In genomic region chr12:16006688-16007087, GRCm38 (mm10) we compare ENCODE assay signal across 11 mouse cellular contexts.
DNase-seq lines count a peak whose midpoint lies in the region; ATAC-seq and TF ChIP-seq lines count a peak whose summit lies in the region.
"Had no signal": no experiment of that assay in that cellular context is flagged by ENCODE, and none has a peak within 500 bp of the region (broad histone marks: within the 10 kb centered on the region; RNA-seq: fewer than 3 reads in every experiment).

No protein-coding gene starts in this region.

- no peak for TF ChIP-seq CTCF in embryonic fibroblast, embryonic 13.5 days (IDR thresholded peaks at IDR 0.05; ENCODE audit: borderline replicate concordance, insufficient read depth, low read length)
- TF ChIP-seq CTCF in kidney, adult 2 months (conservative IDR thresholded peaks at IDR 0.05; ENCODE audit: insufficient read depth, insufficient read length, low read depth, low read length) = no peak
- no peak for TF ChIP-seq CTCF in liver, postnatal 0 days (IDR thresholded peaks at IDR 0.05; ENCODE audit: low read depth)

- H3K4me3 ChIP-seq in embryonic fibroblast, embryonic 13.5 days (ENCODE audit: insufficient read depth, low read length) = no peak overlapping the region
- no peak overlapping the region for H3K4me3 ChIP-seq in hindbrain, embryonic 14.5 days (replicated peaks; ENCODE audit: low read length)
- H3K4me3 ChIP-seq in kidney, adult 2 months (ENCODE audit: insufficient read depth, low read depth, low read length) = no peak overlapping the region
- no peak overlapping the region for H3K4me3 ChIP-seq in liver, postnatal 0 days (ENCODE audit: low read depth, low read length)
- H3K4me3 ChIP-seq: limb, embryonic 12.5 days; lung, embryonic 15.5 days had no signal

- no peak for TF ChIP-seq EP300 in liver, postnatal 0 days (IDR thresholded peaks at IDR 0.05; ENCODE audit: low read depth)

- H3K9ac ChIP-seq in hindbrain, embryonic 14.5 days = no peak overlapping the region
- no peak overlapping the region for H3K9ac ChIP-seq in liver, postnatal 0 days (replicated peaks)
- H3K9ac ChIP-seq: limb, embryonic 12.5 days; lung, embryonic 15.5 days had no signal

- ATAC-seq in CD4-positive, CD25-positive, alpha-beta regulatory T cell, adult 4 months = peak; percentile 38
- 0 out of 2 replicates have a peak, but pooled peaks have one; percentile 4 for ATAC-seq in megakaryocyte, adult 5-6 weeks (ENCODE audit: poor library complexity, severe bottlenecking)
- ATAC-seq in hindbrain, embryonic 14.5 days (ENCODE audit: low FRiP score) = no peak
- no peak for ATAC-seq in liver, postnatal 0 days

- TF ChIP-seq POLR2A in embryonic fibroblast, embryonic 13.5 days (IDR thresholded peaks at IDR 0.05; ENCODE audit: low read depth, low read length) = no peak
- TF ChIP-seq POLR2A in kidney, adult 2 months (IDR thresholded peaks at IDR 0.05; ENCODE audit: low read depth, low read length) = no peak

- H3K4me2 ChIP-seq in hindbrain, embryonic 14.5 days (replicated peaks) = no peak overlapping the region
- no peak overlapping the region for H3K4me2 ChIP-seq in liver, postnatal 0 days (ENCODE audit: low read depth, low read length)
- H3K4me2 ChIP-seq: limb, embryonic 12.5 days; lung, embryonic 15.5 days had no signal

- H3K9me3 ChIP-seq in hindbrain, embryonic 14.5 days (ENCODE audit: control insufficient read depth, low read length) = no peaks in the 10 kb centered on the region
- H3K9me3 ChIP-seq in liver, postnatal 0 days (ENCODE audit: low read length) = no peaks in the 10 kb centered on the region
- H3K9me3 ChIP-seq: limb, embryonic 12.5 days; lung, embryonic 15.5 days had no signal

- H3K27ac ChIP-seq in embryonic fibroblast, embryonic 13.5 days (ENCODE audit: insufficient read depth, low read length) = peak overlapping the region; percentile 74
- no peak overlapping the region for H3K27ac ChIP-seq in hindbrain, embryonic 14.5 days
- H3K27ac ChIP-seq in kidney, adult 2 months (ENCODE audit: insufficient read depth, low read depth, low read length) = no peak overlapping the region
- no peak overlapping the region for H3K27ac ChIP-seq in liver, postnatal 0 days (ENCODE audit: low read depth)
- H3K27ac ChIP-seq: limb, embryonic 12.5 days; lung, embryonic 15.5 days had no signal

- 85% methylated on average over 5 of the region's 5 CpGs for WGBS in hindbrain, embryonic 14.5 days
- WGBS in kidney, adult 2 months = 76% methylated on average over 5 of the region's 5 CpGs
- WGBS in liver, postnatal 0 days (ENCODE audit: insufficient replicate concordance) = 59% methylated on average over 5 of the region's 5 CpGs

- DNase-seq in heart, adult 18-20 months = peak; percentile 57 to 73
- DNase-seq in heart, postnatal 14 days = no peak
- no peak for DNase-seq in hindbrain, embryonic 14.5 days (ENCODE audit: low spot score)
- DNase-seq in kidney, adult 2 months = no peak
- DNase-seq in liver, postnatal 0 days = no peak
- DNase-seq: kidney, postnatal 10 days had no signal

- H3K36me3 ChIP-seq in hindbrain, embryonic 14.5 days (replicated peaks; ENCODE audit: control insufficient read depth, insufficient read depth) = no peaks in the 10 kb centered on the region
- H3K36me3 ChIP-seq in kidney, adult 2 months (ENCODE audit: control insufficient read depth, insufficient read depth, low read length) = no peaks in the 10 kb centered on the region
- H3K36me3 ChIP-seq in liver, postnatal 0 days (replicated peaks; ENCODE audit: insufficient read depth, low read length) = no peaks in the 10 kb centered on the region
- H3K36me3 ChIP-seq: limb, embryonic 12.5 days; lung, embryonic 15.5 days had no signal

- intact Hi-C loops in heart, postnatal 14 days (cut with DNase I) = loop anchor here (5.0 kb wide), 1 partner anchor 399 kb away; no protein-coding TSS in a partner anchor

- no peaks in the 10 kb centered on the region for H3K27me3 ChIP-seq in hindbrain, embryonic 14.5 days (ENCODE audit: control insufficient read depth, insufficient read depth, low read length)
- no peaks in the 10 kb centered on the region for H3K27me3 ChIP-seq in kidney, adult 2 months (replicated peaks; ENCODE audit: control insufficient read depth, insufficient read depth, low read length)
- no peaks in the 10 kb centered on the region for H3K27me3 ChIP-seq in liver, postnatal 0 days (ENCODE audit: insufficient read depth, low read length)
- H3K27me3 ChIP-seq: limb, embryonic 12.5 days; lung, embryonic 15.5 days had no signal

- H3K4me1 ChIP-seq in embryonic fibroblast, embryonic 13.5 days (ENCODE audit: control insufficient read depth, insufficient read depth, low read length) = peaks cover 21% of the 10 kb centered on the region
- 0 out of 2 replicates have a peak, but pooled peaks cover 4% of the 10 kb centered on the region for H3K4me1 ChIP-seq in hindbrain, embryonic 14.5 days (replicated peaks; ENCODE audit: control insufficient read depth, insufficient read depth, low read length)
- peaks cover 13% of the 10 kb centered on the region for H3K4me1 ChIP-seq in kidney, adult 2 months (ENCODE audit: control insufficient read depth, insufficient read depth, low read length)
- H3K4me1 ChIP-seq in liver, postnatal 0 days (ENCODE audit: insufficient read depth) = peaks cover 12% of the 10 kb centered on the region
- H3K4me1 ChIP-seq: lung, embryonic 15.5 days had no signal

Comparison
In these comparisons a context has a peak if more than half of its experiments do, and no peak if none do; other contexts are left out.
1. DNase-seq: peak in heart, adult 18-20 months (2 of 2); none in heart, postnatal 14 days (0 of 2), hindbrain, embryonic 14.5 days (single experiment), kidney, adult 2 months (single experiment) and liver, postnatal 0 days (single experiment).
2. ATAC-seq: peak in CD4-positive, CD25-positive, alpha-beta regulatory T cell, adult 4 months (single experiment) and megakaryocyte, adult 5-6 weeks (single experiment); none in hindbrain, embryonic 14.5 days (single experiment) and liver, postnatal 0 days (single experiment).